In the genomic region with DNA sequence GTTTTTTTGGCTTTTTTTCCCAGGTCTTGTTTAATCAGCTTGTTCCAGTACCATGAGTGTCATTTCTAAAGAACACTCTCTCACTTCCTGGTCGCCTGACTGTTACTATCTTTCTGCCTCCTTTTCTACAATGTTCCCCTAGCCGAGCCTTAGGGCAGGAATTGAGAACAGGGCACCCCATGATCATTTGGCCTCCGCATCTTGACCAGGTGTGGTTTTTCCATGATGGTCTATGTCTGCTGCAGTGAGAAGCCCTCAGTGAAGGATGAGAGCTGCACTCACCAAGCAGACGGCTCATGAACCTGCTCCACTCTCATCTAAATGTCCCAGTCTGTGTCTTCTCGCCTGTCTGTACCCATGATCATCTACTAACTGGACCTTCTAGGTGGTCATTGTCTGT, we compare ENCODE assay signal across 30 mouse cellular contexts. TPM values are rescaled to one million over a fixed set of nuclear protein-coding genes. Genes with fewer than 3 reads are reported as not detected.
DNase-seq lines count a peak whose midpoint lies in the region; ATAC-seq and TF ChIP-seq lines count a peak whose summit lies in the region.
"Had no signal": no experiment of that assay in that cellular context is flagged by ENCODE, and none has a peak within 500 bp of the region (broad histone marks: within the 10 kb centered on the region; RNA-seq: fewer than 3 reads in every experiment).

No protein-coding gene starts in this region.

- H3K36me3 ChIP-seq in liver, adult 2 months (ENCODE audit: control insufficient read depth, insufficient read depth, low read length), result no peaks in the 10 kb centered on the region
- H3K36me3 ChIP-seq in liver, embryonic 12.5 days, result no peaks in the 10 kb centered on the region
- H3K36me3 ChIP-seq in megakaryocyte, embryonic 14.5 days (replicated peaks; ENCODE audit: low read length), result no peaks in the 10 kb centered on the region
- no peaks in the 10 kb centered on the region for H3K36me3 ChIP-seq in macrophage (ENCODE audit: inconsistent target)
- H3K36me3 ChIP-seq: embryonic facial prominence, embryonic 10.5 days; embryonic facial prominence, embryonic 12.5 days; forebrain, embryonic 15.5 days; G1E had no signal

- DNase-seq in gastrocnemius, adult 2 months, result no peak
- DNase-seq in gastrocnemius, postnatal 10 days, result no peak
- no peak for DNase-seq in liver, adult 2 months (ENCODE audit: extremely low read depth, low read depth, low spot score)
- no peak for DNase-seq in thymus, postnatal 0 days (ENCODE audit: low spot score)
- DNase-seq: adrenal gland, adult 8-10 months; adrenal gland, postnatal 14 days; adrenal gland, postnatal 36 days; B cell, adult 2 months; cerebellum, adult 11-12 months; cerebellum, adult 2 months; cerebellum, adult 9-10 months; cerebellum, postnatal 10 days; cerebellum, postnatal 25 days had no signal

- TF ChIP-seq POLR2A in liver, adult 2 months (IDR thresholded peaks at IDR 0.05; ENCODE audit: extremely low read depth, insufficient read depth, low read length), result no peak

- H3K27me3 ChIP-seq in liver, adult 2 months (ENCODE audit: control insufficient read depth, insufficient read depth, low read length), result no peaks in the 10 kb centered on the region
- H3K27me3 ChIP-seq in liver, embryonic 12.5 days (replicated peaks), result no peaks in the 10 kb centered on the region
- H3K27me3 ChIP-seq in megakaryocyte, embryonic 14.5 days (replicated peaks), result peaks cover 2% of the 10 kb centered on the region
- H3K27me3 ChIP-seq: embryonic facial prominence, embryonic 12.5 days; forebrain, embryonic 13.5 days; forebrain, embryonic 15.5 days had no signal

- H3K4me1 ChIP-seq in liver, adult 2 months (ENCODE audit: control insufficient read depth, insufficient read depth, low read length), result no peaks in the 10 kb centered on the region
- no peaks in the 10 kb centered on the region for H3K4me1 ChIP-seq in liver, embryonic 12.5 days
- peaks cover 27% of the 10 kb centered on the region for H3K4me1 ChIP-seq in megakaryocyte, embryonic 14.5 days
- H3K4me1 ChIP-seq: embryonic facial prominence, embryonic 10.5 days; embryonic facial prominence, embryonic 12.5 days; forebrain, embryonic 13.5 days; forebrain, embryonic 15.5 days had no signal

- intact Hi-C loops in gastrocnemius, adult 2 months (cut with DNase I), result no loop called here

- 70% methylated on average over 5 of the region's 5 CpGs for WGBS in liver, adult 2 months
- WGBS in liver, embryonic 12.5 days (ENCODE audit: insufficient replicate concordance), result 53% methylated on average over 5 of the region's 5 CpGs
- 87% methylated on average over 5 of the region's 5 CpGs for WGBS in macrophage (ENCODE audit: missing documents)

- no peaks in the 10 kb centered on the region for H3K79me2 ChIP-seq in liver, adult 2 months (ENCODE audit: control insufficient read depth, insufficient read depth, low read length)
- H3K79me2 ChIP-seq in macrophage (ENCODE audit: inconsistent target), result no peaks in the 10 kb centered on the region

- no peak overlapping the region for H3K9ac ChIP-seq in liver, adult 2 months (ENCODE audit: low read depth, low read length)
- no peak overlapping the region for H3K9ac ChIP-seq in liver, embryonic 12.5 days
- H3K9ac ChIP-seq: embryonic facial prominence, embryonic 12.5 days; forebrain, embryonic 13.5 days; forebrain, embryonic 15.5 days had no signal

- no peak for TF ChIP-seq CTCF in gastrocnemius, adult 2 months (IDR thresholded peaks at IDR 0.05)
- TF ChIP-seq CTCF in liver, adult 2 months (IDR thresholded peaks at IDR 0.05; ENCODE audit: low read depth, low read length), result no peak

- no peaks in the 10 kb centered on the region for H3K9me3 ChIP-seq in liver, embryonic 12.5 days (replicated peaks)
- H3K9me3 ChIP-seq in megakaryocyte, embryonic 14.5 days, result no peaks in the 10 kb centered on the region
- H3K9me3 ChIP-seq: embryonic facial prominence, embryonic 10.5 days; embryonic facial prominence, embryonic 12.5 days; forebrain, embryonic 13.5 days; forebrain, embryonic 15.5 days; G1E had no signal

- no peak overlapping the region for H3K4me3 ChIP-seq in gastrocnemius, adult 2 months
- no peak overlapping the region for H3K4me3 ChIP-seq in liver, adult 2 months (ENCODE audit: insufficient read depth, low read depth, low read length)
- no peak overlapping the region for H3K4me3 ChIP-seq in liver, embryonic 12.5 days
- H3K4me3 ChIP-seq in megakaryocyte, embryonic 14.5 days (replicated peaks), result peak overlapping the region; percentile 47
- H3K4me3 ChIP-seq in macrophage (ENCODE audit: inconsistent target), result no peak overlapping the region
- H3K4me3 ChIP-seq: embryonic facial prominence, embryonic 10.5 days; embryonic facial prominence, embryonic 12.5 days; forebrain, embryonic 13.5 days; forebrain, embryonic 15.5 days had no signal

- peak overlapping the region; percentile 10 for H3K27ac ChIP-seq in gastrocnemius, adult 2 months
- peak overlapping the region; percentile 63 for H3K27ac ChIP-seq in liver, adult 2 months (replicated peaks; ENCODE audit: insufficient read depth, low read depth, low read length)
- H3K27ac ChIP-seq in liver, embryonic 12.5 days, result no peak overlapping the region
- H3K27ac ChIP-seq in macrophage, result peak overlapping the region; percentile 68
- H3K27ac ChIP-seq: embryonic facial prominence, embryonic 10.5 days; embryonic facial prominence, embryonic 12.5 days; forebrain, embryonic 13.5 days; forebrain, embryonic 15.5 days had no signal

- no peak for ATAC-seq in liver, embryonic 12.5 days
- no peak for ATAC-seq in megakaryocyte, adult 5-6 weeks (ENCODE audit: poor library complexity, severe bottlenecking)
- ATAC-seq: activated CD4-positive, CD25-positive, alpha-beta regulatory T cell, adult 4 months; CD4-positive, CD25-positive, alpha-beta regulatory T cell, adult 4 months; forebrain, embryonic 13.5 days; forebrain, embryonic 15.5 days; Patski had no signal

- no peak overlapping the region for H3K4me2 ChIP-seq in liver, embryonic 12.5 days
- H3K4me2 ChIP-seq: embryonic facial prominence, embryonic 12.5 days; forebrain, embryonic 13.5 days; forebrain, embryonic 15.5 days had no signal

RNA-seq across cellular contexts. Expression of a gene that starts 26.2 kb away (rescaled TPM):
- total RNA-seq in gastrocnemius, adult 2 months (2021), result 1 to 10 TPM; 6.7 to 8.5 TPM
- 10 to 100 TPM in 1 of 2 experiments, 1 to 10 TPM in 1; 9.3 to 15.8 TPM for total RNA-seq in gastrocnemius, postnatal 10 days (2021)
- 6.4 and 15.7 TPM in 2 replicates for total RNA-seq in liver, adult 2 months (2014; rRNA removed)
- 1.1 TPM in 2 replicates for polyA plus RNA-seq in liver, adult 2 months (2012; rRNA removed)
- polyA plus RNA-seq in liver, embryonic 12.5 days (2016; fragmentation: Nextera tagmentation; extraction: Ambion mirVana), result 0.05 and 0.06 TPM in 2 replicates
- polyA plus RNA-seq in megakaryocyte, embryonic 14.5 days (2012; ENCODE audit: insufficient read depth, low replicate concordance), result not detected in 2 replicates
- 2.2 TPM in 2 replicates for total RNA-seq in megakaryocyte, adult 5-6 weeks (2015)
- 3.7 and 4.0 TPM in 2 replicates for total RNA-seq in megakaryocyte, adult 5-6 weeks (2017)
- 1 to 10 TPM in 4 of 26 experiments, under 1 TPM in 7, not detected in 15; 0.16 to 1.8 (median 0.62) TPM for total RNA-seq in macrophage (2018; cell fraction: chromatin; rRNA removed)
- 1 to 10 TPM in 9 of 26 experiments, under 1 TPM in 15, not detected in 2; 0.03 to 1.6 (median 0.69) TPM for total RNA-seq in macrophage (2018; cell fraction: cytosol; rRNA removed)
- 1 to 10 TPM in 7 of 26 experiments, under 1 TPM in 7, not detected in 12; 0.13 to 4.7 (median 1.0) TPM for total RNA-seq in macrophage (2018; cell fraction: nucleus; rRNA removed)
- polyA plus RNA-seq in macrophage (2018), result 1.3 to 3.2 TPM (median 1.4 TPM) in 3 replicates
- 1.1 TPM in 2 replicates for polyA plus RNA-seq in thymus, postnatal 0 days (2015; fragmentation: Nextera tagmentation; extraction: Ambion mirVana)
- total RNA-seq: CH12.LX had no signal
- polyA plus RNA-seq: activated CD4-positive, CD25-positive, alpha-beta regulatory T cell, adult 4 months; embryonic facial prominence, embryonic 10.5 days; embryonic facial prominence, embryonic 12.5 days; forebrain, embryonic 11.5 days; G1E; Patski had no signal

RNA-seq across cellular contexts. Expression of a gene that starts 46.6 kb away (rescaled TPM):
- not detected for total RNA-seq in gastrocnemius, adult 2 months (2021)
- total RNA-seq in gastrocnemius, postnatal 10 days (2021), result not detected
- total RNA-seq in liver, adult 2 months (2014; rRNA removed), result not detected in 2 replicates
- not detected in 2 replicates for polyA plus RNA-seq in liver, adult 2 months (2012; rRNA removed)
- polyA plus RNA-seq in liver, embryonic 12.5 days (2016; fragmentation: Nextera tagmentation; extraction: Ambion mirVana), result not detected in 2 replicates
- polyA plus RNA-seq in megakaryocyte, embryonic 14.5 days (2012; ENCODE audit: insufficient read depth, low replicate concordance), result not detected in 2 replicates
- total RNA-seq in megakaryocyte, adult 5-6 weeks (2015), result not detected in 2 replicates
- total RNA-seq in megakaryocyte, adult 5-6 weeks (2017), result not detected in 2 replicates
- under 1 TPM in 1 of 26 experiments, not detected in 25; 0.29 TPM for total RNA-seq in macrophage (2018; cell fraction: chromatin; rRNA removed)
- not detected for total RNA-seq in macrophage (2018; cell fraction: cytosol; rRNA removed)
- total RNA-seq in macrophage (2018; cell fraction: nucleus; rRNA removed), result under 1 TPM in 1 of 26 experiments, not detected in 25; 0.20 TPM
- polyA plus RNA-seq in macrophage (2018), result not detected in 3 replicates
- not detected in 2 replicates for polyA plus RNA-seq in thymus, postnatal 0 days (2015; fragmentation: Nextera tagmentation; extraction: Ambion mirVana)
- total RNA-seq: adrenal gland, adult 18-20 months; adrenal gland, adult 8-10 months; adrenal gland, postnatal 14 days; adrenal gland, postnatal 36 days; CH12.LX had no signal
- polyA plus RNA-seq: activated CD4-positive, CD25-positive, alpha-beta regulatory T cell, adult 4 months; brain, embryonic 14.5 days; CD4-positive, CD25-positive, alpha-beta regulatory T cell, adult 4 months; cerebellum, adult 2 months; embryonic facial prominence, embryonic 10.5 days; embryonic facial prominence, embryonic 12.5 days; embryonic facial prominence, embryonic 14.5 days; forebrain, embryonic 11.5 days; forebrain, embryonic 13.5 days; forebrain, embryonic 15.5 days; G1E; Patski had no signal
